Mouse (Mus musculus): ENCODE results near the gene Gm49405.
A peak's percentile ranks its signal among the peaks of the same experiment; 100 is the strongest.
"Not testable (repeated sequence)": the region's sequence is repeated elsewhere in the genome, so short reads cannot be mapped to it uniquely, and the experiment has no call there.

Gene Gm49405

DNA sequence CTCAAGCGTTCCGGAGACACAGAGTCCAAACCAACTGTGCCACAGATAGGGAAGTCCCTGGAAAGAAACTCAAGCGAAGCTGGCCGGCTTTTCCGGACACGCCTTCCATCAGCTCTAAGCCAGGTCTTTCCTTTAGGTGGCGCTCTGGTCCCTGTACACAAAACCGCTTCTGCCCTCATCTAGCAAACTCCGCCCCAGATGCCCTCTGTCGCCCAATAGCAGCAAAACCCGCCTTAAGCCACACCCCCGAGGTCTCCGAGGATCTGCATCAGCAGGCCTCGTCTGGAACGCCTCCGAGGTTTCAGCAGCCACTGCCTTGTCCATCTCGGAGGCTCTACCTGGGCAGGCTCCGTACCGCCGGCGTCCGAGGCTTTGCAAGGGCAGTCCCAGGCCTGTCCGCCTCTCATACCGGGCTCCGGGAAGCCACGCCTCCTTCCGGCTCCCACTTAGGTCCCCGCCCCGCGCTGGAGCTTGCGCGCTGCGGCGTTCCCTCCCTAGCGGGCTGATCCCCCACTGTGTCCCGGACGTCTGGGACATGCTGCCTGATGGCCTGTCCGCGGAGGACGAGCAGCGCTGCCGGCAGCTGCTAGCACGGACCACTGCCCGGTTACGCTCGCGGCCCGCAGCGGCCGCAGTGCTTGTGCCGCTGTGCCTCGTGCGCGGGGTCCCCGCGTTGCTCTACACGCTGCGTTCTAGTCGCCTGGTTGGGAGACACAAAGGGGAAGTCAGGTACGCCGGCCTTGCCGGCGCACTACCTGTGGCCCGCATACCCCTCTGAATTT is at the start of gene Gm49405, which contains the start of gene Nudt8:
Gene Gm49405 (plus strand): TSS at position 508 of the 782 bp plus-strand sequence.
Gene Nudt8 (plus strand): TSS at position 462 of the 782 bp plus-strand sequence.
- peak; percentile 87 to 89 for DNase-seq (ENCODE audit: low spot score in 2 of 2)

DNA sequence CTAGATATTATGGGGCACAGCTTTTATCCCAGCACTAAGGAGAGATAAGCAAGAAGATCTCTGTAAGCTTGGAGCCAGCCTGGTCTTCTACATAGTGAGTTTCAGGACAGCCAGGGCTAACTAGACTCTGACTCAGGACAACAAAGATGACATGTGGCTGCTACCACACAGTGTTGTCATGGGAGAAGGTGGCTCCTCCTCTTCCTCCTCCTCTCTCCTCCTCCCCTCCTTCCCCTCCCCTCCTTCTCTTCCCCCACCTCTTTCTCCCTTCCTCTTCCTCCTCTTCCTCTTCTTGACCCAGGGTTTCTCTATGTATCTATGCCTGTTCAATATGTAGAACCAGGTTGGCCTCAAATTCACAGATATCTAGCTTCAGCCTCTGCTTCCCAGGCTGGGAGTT is 49.0 kb upstream of the Gm49405 start:
- DNase-seq (ENCODE audit: low spot score in 2 of 2), result no peak

DNA sequence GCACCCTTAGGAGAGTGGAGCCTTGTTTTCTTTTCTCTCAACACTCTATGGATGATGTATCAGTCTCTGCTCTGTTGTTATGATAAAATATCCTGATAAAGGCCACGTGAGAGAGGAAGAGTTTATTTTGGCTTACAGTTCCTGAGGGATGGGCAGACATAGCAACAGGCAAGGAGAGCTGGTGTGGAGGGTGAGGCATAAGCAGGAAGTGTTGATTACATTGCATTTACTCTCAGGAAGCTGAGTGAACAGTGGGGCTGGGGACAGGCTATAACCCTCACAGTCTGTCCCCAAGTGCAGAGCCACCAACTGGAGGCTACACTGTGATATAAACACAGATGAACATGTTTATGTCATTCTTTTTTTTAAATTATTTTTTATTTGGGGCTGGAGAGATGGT is 48.3 kb upstream of the Gm49405 start:
- no peak for DNase-seq (ENCODE audit: low spot score in 2 of 2)

DNA sequence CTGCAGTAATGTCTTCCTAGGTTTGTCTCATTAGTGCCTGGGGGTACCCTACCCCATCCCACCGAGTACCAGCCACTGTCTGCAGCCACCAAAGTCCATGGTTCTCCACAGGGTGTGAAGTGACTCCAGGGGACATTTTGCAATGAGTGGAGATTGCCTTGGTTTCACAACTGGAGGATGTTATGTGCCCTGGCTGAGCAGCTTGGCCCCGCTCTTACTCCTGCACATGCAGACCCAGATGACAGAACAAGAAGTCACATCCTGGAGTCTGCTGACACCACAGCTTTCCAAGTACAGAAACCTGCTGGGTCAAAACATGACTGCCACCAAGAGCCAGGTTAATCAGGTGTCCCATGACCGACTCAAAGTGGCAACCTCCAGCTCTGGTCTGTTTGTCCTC is 45.4 kb upstream of the Gm49405 start:
- no peak for DNase-seq (ENCODE audit: low spot score in 2 of 2)

DNA sequence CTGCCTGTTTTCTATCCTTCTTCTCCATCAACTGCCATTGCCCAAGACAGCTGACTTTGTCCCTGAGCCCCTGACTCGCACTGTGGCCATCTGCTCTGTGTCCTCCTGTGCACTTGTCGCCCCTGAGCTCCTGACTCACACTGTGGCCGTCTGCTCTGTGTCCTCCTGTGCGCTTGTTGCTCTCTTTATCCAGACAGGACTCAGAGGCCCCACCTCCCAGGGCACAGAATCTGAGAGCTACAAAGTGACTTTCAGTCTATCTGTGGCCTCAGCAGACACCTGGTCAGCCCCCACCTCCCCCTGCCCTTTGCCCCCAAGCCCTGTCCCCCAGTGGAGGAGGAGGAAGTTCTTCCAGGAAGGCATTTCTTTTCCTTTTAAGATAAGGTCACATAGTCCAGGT is 44.6 kb upstream of the Gm49405 start:
- DNase-seq (ENCODE audit: low spot score in 2 of 2), result no peak

DNA sequence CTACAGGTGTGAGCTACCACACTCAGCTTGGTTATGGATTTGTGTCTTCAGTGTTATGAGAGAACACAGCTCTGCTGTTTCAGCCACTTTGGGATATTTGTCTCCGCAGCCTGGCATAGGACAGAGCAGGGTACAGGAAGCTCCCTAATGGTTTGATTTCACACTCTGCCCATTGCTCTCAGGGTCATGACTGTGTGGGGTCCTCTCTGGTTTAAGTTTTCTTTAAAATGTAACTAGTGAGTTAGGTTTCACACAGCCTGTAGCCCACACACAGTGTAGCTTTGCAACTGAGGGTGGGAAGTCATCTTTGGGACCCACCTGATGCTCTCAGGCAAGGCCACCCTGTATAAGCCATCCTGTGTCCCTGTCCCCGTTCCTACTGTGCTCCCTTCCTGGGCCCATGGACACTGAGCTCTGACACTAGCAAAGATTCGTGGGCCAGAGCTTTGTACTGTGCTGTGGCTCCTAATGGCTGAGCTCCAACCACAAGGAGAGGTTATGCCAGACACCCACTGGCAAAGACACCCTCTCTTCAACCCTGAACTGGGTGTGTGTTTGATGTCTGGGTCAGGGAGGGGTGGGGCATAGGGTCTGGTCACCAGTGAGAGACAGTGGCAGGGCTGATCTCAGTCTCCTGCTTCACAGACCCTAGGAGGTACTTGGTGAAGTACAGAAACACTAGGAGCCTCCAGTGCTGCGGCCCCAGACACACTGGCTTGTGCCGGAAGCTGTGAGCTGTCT is 43.0 kb upstream of the Gm49405 start:
- not testable (repeated sequence) for DNase-seq (ENCODE audit: low spot score in 2 of 2)

DNA sequence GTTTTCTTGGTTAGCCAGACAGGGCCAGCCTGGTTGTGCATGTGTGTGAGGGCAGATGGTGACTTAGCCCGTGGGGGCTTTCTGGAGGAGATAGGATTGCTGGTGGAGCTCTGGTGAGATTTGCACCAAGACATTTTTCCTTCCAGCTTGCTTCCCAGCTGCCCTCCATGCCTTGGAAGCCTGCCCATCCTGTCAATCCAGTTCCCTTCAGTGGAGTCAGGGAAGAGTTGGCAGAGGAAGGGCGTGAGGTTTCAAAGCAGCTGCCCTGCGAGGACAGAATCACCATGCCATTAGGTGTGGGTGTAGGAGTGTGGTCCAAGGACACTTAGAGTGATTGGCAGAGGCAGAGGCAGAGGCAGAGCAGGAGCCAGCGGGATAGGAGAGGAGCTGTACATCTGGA is 42.0 kb upstream of the Gm49405 start, which contains the start of gene Aldh3b3:
Gene Aldh3b3 (plus strand): TSS at position 176 of the 400 bp plus-strand sequence.
- no peak for DNase-seq (ENCODE audit: low spot score in 2 of 2)

DNA sequence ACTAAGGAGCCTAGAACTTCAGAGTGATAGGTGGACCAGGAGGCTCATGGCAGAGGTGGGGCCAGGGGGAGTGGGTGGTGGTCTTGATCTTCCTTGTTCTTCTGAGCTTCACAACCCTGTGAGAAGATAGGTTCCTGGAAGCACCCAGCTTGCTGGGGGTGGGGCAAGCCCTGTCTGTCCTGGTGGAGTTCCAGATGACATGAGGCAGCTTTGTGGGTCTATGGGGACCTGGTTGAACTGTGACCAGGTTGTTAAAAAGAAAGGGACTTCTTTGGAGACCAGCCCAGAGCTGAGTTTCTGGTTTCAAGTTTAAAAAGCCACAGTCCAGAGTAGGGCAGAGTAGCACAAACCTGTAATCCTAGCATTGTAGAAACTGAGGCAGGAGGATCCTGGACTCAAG is 41.4 kb upstream of the Gm49405 start:
- no peak for DNase-seq (ENCODE audit: low spot score in 2 of 2)

DNA sequence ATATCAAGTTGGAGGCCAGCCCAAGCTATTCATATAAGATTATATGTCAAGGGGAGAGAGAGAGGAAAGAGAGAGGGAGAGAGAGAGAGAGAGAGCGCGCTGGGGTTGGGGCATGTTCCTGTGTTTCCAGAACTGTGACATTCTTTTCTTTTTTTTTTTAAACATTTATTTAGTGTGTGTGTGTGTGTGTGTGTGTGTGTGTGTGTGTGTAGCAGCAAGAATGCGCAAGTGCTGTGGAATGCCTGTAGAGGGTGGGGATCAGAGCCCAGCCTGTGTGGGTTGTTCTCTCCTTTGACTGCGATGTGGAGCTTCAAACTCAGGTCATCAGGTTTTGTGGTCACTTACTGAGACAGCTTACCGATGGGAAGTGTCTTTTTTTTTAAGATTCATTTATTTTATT is 40.2 kb upstream of the Gm49405 start:
- DNase-seq (ENCODE audit: low spot score in 2 of 2), result no peak

DNA sequence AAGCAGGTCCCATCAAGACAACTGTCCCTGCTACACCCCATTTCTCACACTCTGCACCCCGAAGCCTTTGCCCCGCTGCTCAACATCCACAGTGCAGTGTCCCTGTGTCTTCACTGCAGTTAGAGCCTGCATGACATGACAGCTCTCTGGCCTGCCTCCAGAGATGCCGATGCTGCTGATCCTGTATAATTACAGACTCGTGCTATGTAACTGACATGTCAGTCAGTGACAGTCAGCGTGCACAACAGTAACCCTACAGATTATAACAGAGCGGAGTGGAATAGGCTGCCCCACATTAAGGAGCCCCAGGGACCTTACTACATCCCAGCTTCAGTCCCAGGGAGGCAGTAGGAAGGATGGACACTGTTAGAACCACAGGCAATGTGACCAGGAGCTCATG is 38.6 kb upstream of the Gm49405 start:
- DNase-seq (ENCODE audit: low spot score in 2 of 2), result not testable (repeated sequence)

DNA sequence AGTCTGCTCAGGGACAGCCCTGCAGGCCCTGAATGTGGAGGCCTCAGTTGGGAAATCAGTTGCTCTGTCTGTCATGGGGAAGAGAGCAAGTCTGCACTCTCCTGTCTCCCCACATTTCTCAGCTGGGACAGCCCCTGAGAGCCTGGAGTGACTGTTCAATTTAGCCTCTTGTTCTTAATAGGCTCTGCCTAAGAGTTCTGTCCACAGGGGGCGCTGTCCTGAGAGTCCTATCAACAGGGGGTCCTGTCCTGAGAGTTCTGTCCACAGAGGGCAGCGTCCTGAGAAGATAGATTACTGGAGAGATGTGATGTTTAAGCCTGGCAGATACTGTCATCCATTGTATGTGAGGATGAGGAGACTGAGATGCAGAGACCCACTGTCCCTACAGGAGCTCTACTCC is 38.0 kb upstream of the Gm49405 start:
- no peak for DNase-seq (ENCODE audit: low spot score in 2 of 2)

DNA sequence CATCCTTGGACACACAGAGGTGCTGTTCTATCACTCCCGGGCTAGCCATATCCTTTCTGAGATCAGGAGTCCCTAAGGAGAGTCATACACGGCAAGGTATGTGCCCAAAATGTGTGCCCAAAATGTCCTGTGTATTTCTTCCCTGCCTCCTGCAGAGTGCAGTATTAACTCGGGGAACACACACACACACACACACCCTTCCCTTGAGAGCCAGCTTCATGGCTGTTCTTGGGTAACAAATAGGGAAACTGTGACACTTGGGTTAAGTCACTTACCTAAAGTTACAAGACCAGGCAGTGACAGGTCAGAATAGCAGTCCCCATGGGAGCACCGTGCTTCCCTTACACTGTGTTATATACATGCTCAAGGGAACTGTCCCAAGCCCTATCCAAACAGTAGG is 36.4 kb upstream of the Gm49405 start:
- no peak for DNase-seq (ENCODE audit: low spot score in 2 of 2)

DNA sequence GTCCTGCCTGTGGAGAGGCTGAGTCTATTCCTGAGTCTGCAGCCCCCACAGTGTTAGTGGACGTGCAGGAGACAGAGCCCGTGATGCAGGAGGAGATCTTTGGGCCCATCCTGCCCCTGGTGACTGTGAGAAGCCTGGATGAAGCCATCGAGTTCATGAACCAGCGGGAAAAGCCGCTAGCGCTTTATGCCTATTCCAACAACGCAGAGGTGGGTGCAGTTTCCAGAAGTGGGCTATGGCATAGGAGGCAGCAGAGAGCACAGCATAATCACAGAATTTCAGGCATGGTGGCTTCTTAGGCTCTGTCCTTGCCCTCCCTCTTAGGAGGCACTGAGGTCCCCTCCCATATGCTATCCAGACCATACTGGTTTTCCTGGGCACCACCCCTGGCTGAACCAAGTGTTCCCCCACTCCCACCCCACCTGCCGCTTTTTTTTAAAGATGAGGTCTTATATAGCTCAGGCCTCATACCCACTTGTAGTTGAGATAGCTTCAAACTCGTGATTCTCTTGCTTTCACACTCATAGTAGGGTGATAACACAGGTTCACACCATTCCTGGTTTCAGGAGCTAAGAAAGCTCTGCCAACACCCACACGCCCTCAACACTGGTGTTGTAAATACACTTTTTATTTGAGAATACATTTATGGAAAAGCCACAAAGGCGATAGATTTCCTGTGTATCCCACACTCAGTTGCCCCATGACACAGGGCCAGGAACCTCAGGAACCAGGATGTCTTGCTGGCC is 33.9 kb upstream of the Gm49405 start:
- DNase-seq (ENCODE audit: low spot score in 2 of 2), result no peak

DNA sequence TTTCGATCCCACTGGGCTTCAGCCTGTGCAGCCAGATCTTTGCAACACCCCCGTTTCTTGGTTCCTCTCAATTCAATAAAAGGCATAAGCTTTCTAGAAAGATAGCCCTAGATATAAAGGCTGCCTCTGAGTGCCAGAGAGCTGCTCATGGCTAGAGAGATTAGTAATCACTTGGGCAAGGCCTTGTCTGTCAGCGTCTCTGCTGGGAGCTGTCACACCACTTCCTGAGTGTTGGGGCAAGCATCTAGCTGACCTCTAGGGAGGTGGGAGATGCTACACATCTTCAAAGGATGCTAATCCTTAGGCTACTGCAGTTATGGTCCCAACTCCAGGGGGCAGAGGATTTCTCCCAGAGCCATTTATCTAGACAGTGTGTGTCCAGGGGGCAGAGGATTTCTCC is 33.2 kb upstream of the Gm49405 start:
- no peak for DNase-seq (ENCODE audit: low spot score in 2 of 2)

DNA sequence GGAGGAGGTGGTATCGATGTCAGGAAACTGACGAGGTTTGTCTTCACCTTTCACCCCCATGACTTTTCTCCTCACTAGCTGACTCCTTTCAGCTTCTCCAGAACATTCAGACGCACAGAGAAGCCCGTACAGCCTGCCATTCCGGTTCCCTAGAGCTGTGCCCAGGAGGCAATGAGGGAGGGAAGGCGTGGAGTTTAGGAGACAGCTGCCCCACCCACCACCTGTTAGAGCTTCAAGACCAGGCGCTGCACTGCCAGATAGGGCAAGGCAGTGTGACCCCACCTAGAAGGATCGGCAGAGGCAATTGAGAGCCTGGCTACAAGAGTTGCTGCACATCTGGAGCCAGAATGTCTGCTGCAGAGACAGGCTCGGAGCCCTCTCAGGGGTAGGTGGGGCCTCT is 28.2 kb upstream of the Gm49405 start, which contains the start of gene Aldh3b2:
Gene Aldh3b2 (plus strand): TSS at position 100 of the 400 bp plus-strand sequence.
- peak; percentile 15 to 16 for DNase-seq (ENCODE audit: low spot score in 2 of 2)

DNA sequence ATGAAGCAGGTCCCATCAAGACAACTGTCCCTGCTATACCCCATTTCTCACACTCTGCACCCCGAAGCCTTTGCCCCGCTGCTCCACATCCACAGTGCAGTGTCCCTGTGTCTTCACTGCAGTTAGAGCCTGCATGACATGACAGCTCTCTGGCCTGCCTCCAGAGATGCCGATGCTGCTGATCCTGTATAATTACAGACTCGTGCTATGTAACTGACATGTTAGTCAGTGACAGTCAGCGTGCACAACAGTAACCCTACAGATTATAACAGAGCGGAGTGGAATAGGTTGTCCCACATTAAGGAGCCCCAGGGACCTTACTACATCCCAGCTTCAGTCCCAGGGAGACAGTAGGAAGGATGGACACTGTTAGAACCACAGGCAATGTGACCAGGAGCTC is 25.8 kb upstream of the Gm49405 start:
- DNase-seq (ENCODE audit: low spot score in 2 of 2), result not testable (repeated sequence)

DNA sequence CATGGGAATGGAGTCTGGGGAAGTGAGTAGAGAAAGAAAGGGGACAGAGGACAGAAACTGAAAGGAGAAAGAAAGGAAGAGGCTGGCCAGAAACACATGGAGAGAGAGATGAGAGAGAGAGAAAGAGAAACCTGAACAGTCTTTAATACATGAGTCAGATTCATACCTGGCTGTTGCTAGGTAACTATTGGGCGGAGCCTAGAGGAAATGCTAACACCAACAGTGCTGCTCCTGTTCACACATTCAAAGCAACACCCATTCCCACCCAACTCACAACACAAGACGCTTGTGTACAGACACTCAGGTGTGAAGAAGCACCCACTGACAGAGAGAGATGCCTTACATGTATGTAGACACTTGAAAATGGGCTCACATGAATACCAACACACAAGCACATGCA is 24.6 kb upstream of the Gm49405 start:
- DNase-seq (ENCODE audit: low spot score in 2 of 2), result no peak

DNA sequence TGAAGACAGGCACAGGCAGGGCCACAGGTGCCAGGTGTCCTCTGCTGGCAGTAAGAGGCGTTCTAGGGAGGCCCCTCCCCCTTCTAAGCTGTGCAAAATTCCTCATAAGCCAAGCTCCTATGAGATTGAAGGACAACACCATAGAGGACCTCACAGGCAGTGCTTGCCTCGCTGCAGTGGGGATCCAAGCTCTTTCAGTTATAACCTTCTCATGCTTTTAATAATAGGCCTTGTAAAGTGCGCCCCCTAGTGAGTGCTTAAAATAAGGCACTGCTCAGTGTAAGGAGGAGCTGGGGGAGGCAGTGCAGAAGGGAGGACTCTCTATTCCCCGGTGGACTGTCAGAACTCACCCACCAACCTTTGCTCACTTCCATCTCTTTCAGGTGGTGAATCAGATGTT is 20.1 kb upstream of the Gm49405 start:
- peak; percentile 48 to 76 for DNase-seq (ENCODE audit: low spot score in 2 of 2)

DNA sequence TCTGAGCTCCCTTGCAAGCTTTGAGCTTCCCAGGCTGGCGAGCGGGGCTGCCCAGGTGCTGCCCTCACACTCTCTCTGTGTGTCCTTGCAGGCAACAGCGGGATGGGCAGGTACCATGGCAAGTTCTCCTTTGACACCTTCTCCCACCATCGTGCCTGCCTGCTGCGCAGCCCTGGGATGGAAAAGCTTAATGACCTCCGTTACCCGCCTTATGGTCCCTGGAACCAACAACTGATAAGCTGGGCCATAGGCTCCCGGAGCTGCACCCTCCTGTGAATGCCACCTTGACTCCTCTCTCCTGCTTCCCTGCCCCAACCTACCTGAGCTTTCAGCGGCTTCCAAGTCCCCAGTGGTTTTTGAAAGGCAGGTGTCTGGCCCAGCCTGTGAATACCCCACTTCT is 19.5 kb upstream of the Gm49405 start:
- no peak for DNase-seq (ENCODE audit: low spot score in 2 of 2)

DNA sequence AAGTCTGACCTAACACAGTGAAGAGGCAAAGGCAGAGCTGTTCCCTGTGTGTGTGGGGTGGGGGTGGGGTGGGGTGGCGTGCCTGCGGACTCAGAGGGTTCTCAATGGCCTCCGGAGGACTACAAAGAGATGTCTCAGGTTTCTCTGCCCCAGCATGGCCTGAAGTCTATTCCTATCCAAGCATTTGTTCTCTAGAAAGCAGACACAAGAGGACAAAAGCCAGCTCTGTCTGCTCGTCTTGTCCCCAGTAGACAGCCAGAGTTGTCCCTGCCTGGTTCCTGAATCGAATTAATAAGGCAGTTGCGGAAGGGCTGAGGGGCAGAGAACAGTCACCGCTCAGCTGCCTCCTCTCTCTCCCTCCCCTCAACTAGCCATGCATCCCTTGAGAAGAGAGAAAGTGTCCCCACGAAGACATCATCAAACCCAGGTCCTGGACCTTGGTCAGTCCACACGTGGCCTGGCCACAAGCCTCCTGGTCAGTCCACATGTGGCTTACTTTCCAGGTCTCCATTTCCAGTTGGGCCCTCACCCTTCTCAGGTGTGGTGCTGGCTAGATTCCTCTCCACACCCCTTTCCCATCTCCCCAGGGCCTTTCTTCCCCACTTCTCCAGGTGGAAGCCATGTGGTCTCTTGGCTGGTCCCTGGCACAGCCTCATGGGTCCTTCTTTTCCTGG is 16.8 kb upstream of the Gm49405 start:
- DNase-seq (ENCODE audit: low spot score in 2 of 2), result no peak

DNA sequence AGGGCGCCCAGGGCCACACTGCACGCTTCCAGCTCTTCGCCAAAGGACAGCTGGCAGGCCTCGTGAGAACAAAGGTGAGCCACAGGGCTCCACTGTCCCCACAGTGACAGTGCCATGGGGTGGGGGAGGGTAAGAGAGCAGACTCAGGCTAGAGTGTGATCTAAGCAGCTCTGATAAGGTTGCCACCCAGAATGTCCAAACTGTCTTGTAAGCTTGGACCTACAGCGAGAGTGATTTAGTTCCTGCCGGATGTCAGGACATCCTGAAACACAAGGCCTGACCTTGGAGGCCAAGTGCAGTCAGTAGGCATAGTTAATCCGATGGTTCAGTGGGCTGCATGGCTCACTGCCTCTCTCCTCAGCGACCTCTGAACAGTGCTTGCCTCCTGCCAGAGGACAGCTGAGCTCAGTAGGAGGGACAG is 15.2 kb upstream of the Gm49405 start:
- DNase-seq (ENCODE audit: low spot score in 2 of 2), result no peak

DNA sequence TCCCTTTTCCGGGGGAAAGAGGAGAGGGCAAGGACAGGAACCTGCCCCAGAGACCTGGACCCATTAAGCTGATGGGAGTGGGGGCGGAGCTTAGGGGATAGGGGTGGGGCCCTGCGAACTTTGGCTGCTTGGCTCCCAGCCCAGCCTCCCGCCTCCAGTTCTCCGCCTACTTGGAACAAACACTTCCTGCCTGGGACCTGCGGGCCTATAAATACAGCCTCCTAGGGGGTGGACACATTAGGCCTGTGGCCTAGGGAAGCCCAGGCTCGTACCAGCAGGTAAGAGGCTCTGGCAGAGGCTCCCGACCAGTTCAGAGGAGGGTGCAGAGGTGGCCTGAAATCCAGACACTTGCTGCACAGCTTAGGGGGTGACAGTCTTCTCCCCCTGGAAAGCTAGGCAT is 14.1 kb upstream of the Gm49405 start, which contains the start of gene Acy3:
Gene Acy3 (plus strand): TSS at position 237 of the 400 bp plus-strand sequence.
- DNase-seq (ENCODE audit: low spot score in 2 of 2), result peak in 1 of 2 experiments; percentile 34
